Mouse (Mus musculus): ENCODE measurements around the gene Slc32a1. TPM values are rescaled to one million over a fixed set of nuclear protein-coding genes. Genes with fewer than 3 reads are reported as not detected.

Slc32a1 gene
- total RNA-seq (2023): not detected

DNA sequence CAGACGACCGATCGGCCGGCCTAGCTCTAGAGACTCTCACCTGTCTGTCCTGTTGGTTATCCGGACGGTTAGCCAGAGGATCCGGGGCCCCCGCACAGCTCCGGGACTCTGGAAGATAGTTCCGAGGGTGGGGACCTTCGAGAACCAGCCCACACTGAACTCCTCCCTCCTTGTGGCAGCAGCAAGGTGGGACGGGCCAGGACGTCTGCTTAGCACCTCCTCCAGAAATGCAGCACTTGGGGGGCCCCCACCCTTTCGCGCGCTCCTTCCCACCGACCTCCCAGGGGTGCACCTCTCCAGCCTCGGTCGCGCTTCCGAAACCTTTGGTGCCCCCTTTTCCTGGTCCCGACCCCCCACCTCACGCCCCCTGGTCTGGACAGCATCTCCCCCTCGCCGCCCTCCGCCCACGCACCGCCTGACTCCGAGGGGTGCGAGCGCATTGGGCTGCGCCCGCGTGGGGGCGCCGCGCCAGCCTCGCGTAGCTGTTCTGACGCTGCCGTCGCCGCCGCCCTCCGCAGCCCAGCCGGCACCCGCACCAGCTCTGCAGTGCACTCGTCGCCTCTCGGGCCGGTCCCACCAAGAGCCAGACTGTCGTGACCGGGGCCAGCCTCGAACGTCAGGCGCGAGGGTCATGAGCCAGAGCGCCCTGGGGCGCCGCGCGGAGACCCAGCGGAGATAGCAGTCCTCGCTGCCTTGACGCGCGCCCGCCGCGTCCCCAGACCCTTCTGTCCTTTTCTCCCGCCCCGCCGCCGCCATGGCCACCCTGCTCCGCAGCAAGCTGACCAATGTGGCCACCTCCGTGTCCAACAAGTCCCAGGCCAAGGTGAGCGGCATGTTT is at the start of gene Slc32a1:
TSS of gene Slc32a1 (plus strand) at position 280 of the 838 bp plus-strand sequence.

DNA sequence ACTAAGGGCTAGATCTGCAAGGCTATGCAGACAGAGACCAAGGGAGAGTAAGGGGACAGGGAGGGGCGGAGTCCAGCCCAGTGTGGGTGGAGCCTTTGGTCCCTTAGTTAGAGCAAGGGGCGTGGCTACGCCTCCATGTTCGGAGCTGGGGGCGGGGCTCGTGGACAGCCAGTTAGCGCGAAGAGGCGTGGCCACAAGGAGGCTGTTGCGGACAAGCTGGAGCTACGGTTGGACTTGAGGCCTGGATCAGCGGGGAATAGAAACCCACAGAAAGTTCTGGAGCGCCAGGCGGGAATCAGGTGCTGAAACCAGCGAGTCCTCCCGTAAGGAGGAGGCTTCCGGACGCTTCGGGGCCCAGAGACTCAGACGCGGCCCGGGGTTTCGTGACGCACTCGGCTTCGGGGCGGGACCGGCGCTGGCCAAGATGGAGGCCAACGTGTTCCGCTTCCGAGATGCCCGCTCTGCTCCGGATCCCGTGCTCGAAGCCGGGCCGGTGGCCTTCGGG is 14.2 kb downstream of the Slc32a1 start, which contains the start of gene Actr5:
TSS of gene Actr5 (plus strand) at position 171 of the 505 bp plus-strand sequence.

DNA sequence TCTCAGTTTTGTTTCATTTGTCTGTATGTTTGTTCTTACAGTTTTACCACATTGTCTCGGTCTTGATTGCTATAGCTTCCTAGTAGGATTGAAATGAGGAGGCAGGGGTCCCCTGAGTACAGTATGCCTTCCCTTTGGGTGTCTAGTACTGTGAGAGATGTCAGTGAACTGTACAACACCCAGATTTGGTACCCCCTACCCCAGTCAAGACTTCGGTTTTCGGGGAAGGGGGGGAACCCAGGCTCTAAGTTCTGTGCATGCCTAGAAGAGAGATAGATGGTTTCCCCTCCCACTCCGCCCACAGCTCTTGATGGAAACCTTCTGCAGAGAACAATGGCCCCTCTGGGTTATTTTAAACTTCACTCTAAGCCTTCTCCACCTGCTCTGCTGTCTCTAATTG is 54.5 kb downstream of the Slc32a1 start, which contains the start of gene Ppp1r16b:
TSS of gene Ppp1r16b (plus strand) at position 301 of the 400 bp plus-strand sequence.

Other genes with a start within 250 kb of the Slc32a1 start
- not detected for gene Snhg11, start 235.1 kb upstream of the Slc32a1 start, total RNA-seq (2023)
- gene Ralgapb, start 200.9 kb upstream of the Slc32a1 start, total RNA-seq (2023): 10 to 100 TPM; 79.2 to 82.2 TPM
- gene Adig, start 108.2 kb upstream of the Slc32a1 start, total RNA-seq (2023): 1 to 10 TPM in 1 of 2 experiments, under 1 TPM in 1; 0.96 to 4.6 TPM
- gene Arhgap40, start 98.0 kb upstream of the Slc32a1 start, total RNA-seq (2023): not detected
- gene Actr5, start 14.1 kb downstream of the Slc32a1 start, total RNA-seq (2023): 10 to 100 TPM; 61.7 to 62.8 TPM
- 10 to 100 TPM; 85.8 to 97.1 TPM for gene Ppp1r16b, start 54.6 kb downstream of the Slc32a1 start, total RNA-seq (2023)
- 1 to 10 TPM; 1.6 to 2.6 TPM for gene Fam83d, start 157.3 kb downstream of the Slc32a1 start, total RNA-seq (2023)
- 10 to 100 TPM; 31.1 to 35.3 TPM for gene Dhx35, start 184.0 kb downstream of the Slc32a1 start, total RNA-seq (2023)